Mouse (Mus musculus): ENCODE results near the gene Wdr77. TPM values are rescaled to one million over a fixed set of nuclear protein-coding genes. Genes with fewer than 3 reads are reported as not detected.
"Not testable (repeated sequence)": the region's sequence is repeated elsewhere in the genome, so short reads cannot be mapped to it uniquely, and the experiment has no call there.

The Wdr77 gene
- polyA plus RNA-seq, 1 experiment from 2014 or later = 65.8 TPM

DNA sequence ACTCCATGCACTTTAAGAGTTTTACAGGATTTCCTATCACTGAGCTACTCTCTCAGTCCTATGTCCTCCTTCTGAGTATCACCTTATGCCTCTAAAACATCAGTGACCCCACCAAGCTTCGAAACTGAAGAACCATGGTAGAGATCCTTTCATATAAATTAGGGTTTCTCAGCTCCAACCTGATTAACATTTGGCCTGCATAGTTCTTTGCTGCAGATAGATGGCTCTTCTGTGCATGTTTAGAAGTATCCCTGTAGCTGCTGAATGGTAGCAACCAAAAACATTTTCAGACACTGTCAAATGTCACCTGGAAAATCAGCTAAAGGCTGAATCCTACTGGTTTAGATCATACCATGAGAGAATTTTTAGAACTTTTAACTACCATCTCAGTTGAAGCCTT, 1.9 kb upstream of the Wdr77 start:
- WGBS (ENCODE audit: insufficient replicate concordance) = 88% methylated on average over 1 of the region's 1 CpGs
- Histone ChIP-seq H3K4me3 (replicated peaks) (peak overlapping the region; percentile 96), H3K9me3 (replicated peaks) (no peaks in the 10 kb centered on the region), H3K27ac (no peak overlapping the region; the same call in 1 of the 2 replicates), H3K9ac (peak overlapping the region; percentile 95; the same call in 1 of the 2 replicates), H3K4me2 (peak overlapping the region; percentile 88), H3K27me3 (no peaks in the 10 kb centered on the region), H3K36me3 (peaks cover 54% of the 10 kb centered on the region), H3K4me1 (replicated peaks) (peaks cover 45% of the 10 kb centered on the region)
- DNase-seq (no peak), ATAC-seq (ENCODE audit: low read depth) (no peak)

- ATAC-seq (ENCODE audit: low read depth) (no peak), DNase-seq (no peak)
- H3K36me3 ChIP-seq = peaks cover 54% of the 10 kb centered on the region
These were observed 965 bp upstream of the Wdr77 start for GRCm38 (mm10) chr3:105958204-105958603.

DNA sequence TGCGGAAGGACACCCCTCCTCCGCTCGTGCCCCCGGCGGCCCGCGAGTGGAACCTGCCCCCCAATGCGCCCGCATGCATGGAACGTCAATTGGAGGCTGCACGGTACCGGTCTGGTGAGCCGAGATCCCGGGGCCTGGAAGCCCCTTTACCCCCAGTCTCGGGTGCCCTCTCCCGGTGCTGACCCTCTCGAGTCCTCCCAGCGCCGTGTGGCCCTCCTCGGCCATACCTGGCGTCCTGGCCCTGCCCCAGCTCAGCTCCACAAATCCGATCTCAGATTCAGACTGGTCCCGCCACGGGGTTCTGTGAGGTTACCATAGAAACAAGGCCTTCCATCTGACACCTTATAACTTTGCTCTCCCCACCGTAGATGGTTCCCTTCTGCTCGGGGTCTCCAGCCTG, 416 bp downstream of the Wdr77 start:
- Histone ChIP-seq H3K27me3 (no peaks in the 10 kb centered on the region), H3K9ac (peak overlapping the region; percentile 95), H3K9me3 (replicated peaks) (no peaks in the 10 kb centered on the region), H3K27ac (peak overlapping the region; percentile 75), H3K4me3 (replicated peaks) (peak overlapping the region; percentile 96), H3K36me3 (peaks cover 59% of the 10 kb centered on the region), H3K4me2 (peak overlapping the region; percentile 95), H3K4me1 (replicated peaks) (peaks cover 48% of the 10 kb centered on the region)
- ATAC-seq (ENCODE audit: low read depth) (peak; percentile 50), DNase-seq (no peak)
- WGBS (ENCODE audit: insufficient replicate concordance) = under 1% methylated on average over 26 of the region's 26 CpGs

More at GRCm38 (mm10) chr3:105958204-105958603, 965 bp upstream of the Wdr77 start:
- 38% methylated on average over 5 of the region's 5 CpGs for WGBS (ENCODE audit: insufficient replicate concordance)
- peak overlapping the region; percentile 96 for H3K4me3 ChIP-seq (replicated peaks)
- no peaks in the 10 kb centered on the region for H3K27me3 ChIP-seq
- peaks cover 48% of the 10 kb centered on the region for H3K4me1 ChIP-seq (replicated peaks)
- peak overlapping the region; percentile 92 for H3K27ac ChIP-seq
- H3K9ac ChIP-seq = peak overlapping the region; percentile 95
- H3K4me2 ChIP-seq = peak overlapping the region; percentile 88
- H3K9me3 ChIP-seq (replicated peaks) = no peaks in the 10 kb centered on the region

DNA sequence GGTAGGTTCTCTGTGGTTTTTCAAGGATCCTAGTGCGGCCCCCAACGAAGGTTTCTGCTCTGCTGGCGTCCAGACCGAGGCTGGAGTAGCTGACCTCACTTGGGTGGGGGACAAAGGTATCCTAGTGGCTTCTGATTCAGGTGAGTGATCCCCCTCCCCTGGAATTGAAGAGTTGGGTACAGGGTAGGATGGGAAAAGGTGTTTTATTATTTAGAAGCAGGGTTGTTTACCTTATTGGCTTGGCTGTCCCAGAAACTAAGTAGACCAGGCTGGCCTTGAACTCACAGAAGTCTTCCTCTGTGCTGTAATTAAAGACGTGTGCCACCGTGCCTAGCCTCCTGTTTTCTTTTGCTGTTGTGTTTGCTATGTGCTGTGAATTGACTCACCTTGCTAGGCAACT, 830 bp downstream of the Wdr77 start, which contains the start of gene Atp5f1:
Gene Atp5f1 (minus strand): TSS at position 101 of the 400 bp plus-strand sequence.
- H3K4me1 ChIP-seq (replicated peaks) = peaks cover 48% of the 10 kb centered on the region
- WGBS (ENCODE audit: insufficient replicate concordance) = 1% methylated on average over 6 of the region's 6 CpGs

GRCm38 (mm10) chr3:105960700-105961099, 1.5 kb downstream of the Wdr77 start:
- ATAC-seq (ENCODE audit: low read depth) (no peak), DNase-seq (peak; percentile 4)
- peaks cover 63% of the 10 kb centered on the region for H3K36me3 ChIP-seq
- no peaks in the 10 kb centered on the region for H3K27me3 ChIP-seq
- peak overlapping the region; percentile 95 for H3K4me2 ChIP-seq
- 88% methylated on average over 2 of the region's 2 CpGs for WGBS (ENCODE audit: insufficient replicate concordance)
- no peak overlapping the region for H3K27ac ChIP-seq
- peaks cover 48% of the 10 kb centered on the region for H3K4me1 ChIP-seq (replicated peaks)
- H3K9me3 ChIP-seq (replicated peaks) = no peaks in the 10 kb centered on the region
- peak overlapping the region; percentile 96 for H3K4me3 ChIP-seq (replicated peaks)
- H3K9ac ChIP-seq = 0 out of 2 replicates have a peak overlapping the region, but pooled peaks have one; percentile 95

More for the DNA sequence above, 830 bp downstream of the Wdr77 start, which contains the start of gene Atp5f1:
- H3K27me3 ChIP-seq = no peaks in the 10 kb centered on the region
- H3K36me3 ChIP-seq = peaks cover 59% of the 10 kb centered on the region
- peak within 1 kb of the TSS; percentile 95 for H3K4me2 ChIP-seq
- H3K9me3 ChIP-seq (replicated peaks) = no peaks in the 10 kb centered on the region
- peak within 1 kb of the TSS; percentile 96 for H3K4me3 ChIP-seq (replicated peaks)
- ATAC-seq (ENCODE audit: low read depth) (no peak), DNase-seq (no peak)
- peak within 1 kb of the TSS; percentile 92 for H3K27ac ChIP-seq
- H3K9ac ChIP-seq = peak within 1 kb of the TSS; percentile 95

- 61% methylated on average over 5 of the region's 5 CpGs for WGBS (ENCODE audit: insufficient replicate concordance)
- no peaks in the 10 kb centered on the region for H3K9me3 ChIP-seq (replicated peaks)
These were observed 12.8 kb downstream of the Wdr77 start for GRCm38 (mm10) chr3:105971831-105972446.

GRCm38 (mm10) chr3:105973411-105973810, 14.2 kb downstream of the Wdr77 start, which contains the start of gene Ovgp1:
TSS of gene Ovgp1 (plus strand) at chr3:105973711.
- H3K27ac ChIP-seq = no peak within 1 kb of the TSS
- H3K9me3 ChIP-seq (replicated peaks) = no peaks in the 10 kb centered on the region
- no peaks in the 10 kb centered on the region for H3K4me1 ChIP-seq (replicated peaks)
- H3K36me3 ChIP-seq = peaks cover 20% of the 10 kb centered on the region
- no peak within 1 kb of the TSS for H3K4me3 ChIP-seq (replicated peaks)
- no peak within 1 kb of the TSS for H3K4me2 ChIP-seq
- WGBS (ENCODE audit: insufficient replicate concordance) = 69% methylated on average over 3 of the region's 3 CpGs
- ATAC-seq (ENCODE audit: low read depth) (no peak), DNase-seq (no peak)
- H3K27me3 ChIP-seq = no peaks in the 10 kb centered on the region
- no peak within 1 kb of the TSS for H3K9ac ChIP-seq

More at GRCm38 (mm10) chr3:105971831-105972446, 12.8 kb downstream of the Wdr77 start:
- no peak overlapping the region for H3K9ac ChIP-seq
- no peak overlapping the region for H3K4me3 ChIP-seq (replicated peaks)
- no peaks in the 10 kb centered on the region for H3K4me1 ChIP-seq (replicated peaks)
- no peaks in the 10 kb centered on the region for H3K27me3 ChIP-seq
- no peak overlapping the region for H3K27ac ChIP-seq
- ATAC-seq (ENCODE audit: low read depth) = no peak
- no peak for DNase-seq
- peaks cover 34% of the 10 kb centered on the region for H3K36me3 ChIP-seq
- no peak overlapping the region for H3K4me2 ChIP-seq

DNA sequence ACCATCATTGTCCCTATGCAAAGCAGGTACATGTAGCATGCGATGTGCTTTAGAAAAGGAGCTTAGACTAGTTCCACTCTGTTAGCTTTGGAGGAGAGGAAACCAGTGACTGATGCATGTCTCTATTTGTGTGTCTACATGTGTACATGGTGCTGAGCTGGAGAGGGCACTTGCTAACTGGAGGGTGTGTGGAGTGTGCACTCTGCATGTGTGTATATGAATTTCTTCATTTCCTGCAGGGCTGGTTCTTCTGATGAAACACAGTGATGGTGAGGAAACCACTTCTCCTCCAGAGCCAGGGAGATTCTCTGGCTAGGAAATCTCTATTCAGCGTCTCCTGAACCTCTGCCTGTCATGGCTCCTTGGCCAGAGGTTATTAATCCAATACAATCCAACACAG, 15.0 kb downstream of the Wdr77 start:
- ATAC-seq (ENCODE audit: low read depth) (no peak), DNase-seq (no peak)
- Histone ChIP-seq H3K36me3 (peaks cover 12% of the 10 kb centered on the region), H3K4me3 (replicated peaks) (no peak overlapping the region), H3K4me1 (replicated peaks) (no peaks in the 10 kb centered on the region), H3K9ac (no peak overlapping the region), H3K27ac (no peak overlapping the region), H3K9me3 (replicated peaks) (no peaks in the 10 kb centered on the region), H3K4me2 (no peak overlapping the region), H3K27me3 (no peaks in the 10 kb centered on the region)
- WGBS (ENCODE audit: insufficient replicate concordance) = 64% methylated on average over 2 of the region's 2 CpGs

DNA sequence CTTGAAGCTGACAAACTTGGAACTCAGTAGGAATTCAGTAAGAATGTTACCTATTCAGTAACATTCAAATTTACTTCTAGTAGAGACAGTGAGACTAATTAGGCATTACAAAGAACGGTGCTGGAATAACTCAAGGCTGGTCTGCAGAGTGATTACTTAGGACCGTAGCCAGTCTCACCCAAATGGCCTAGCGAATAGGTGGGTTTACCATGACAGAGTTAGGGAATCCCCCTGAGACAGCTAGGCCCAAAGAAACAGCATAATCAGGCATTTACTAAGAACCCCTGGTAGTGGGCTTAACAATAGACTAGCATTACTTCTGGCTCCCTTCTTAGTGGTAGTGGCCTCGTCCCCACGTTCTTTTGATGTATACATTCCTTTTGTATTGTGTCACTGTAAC, 30.4 kb downstream of the Wdr77 start:
- not testable (repeated sequence) for H3K4me3 ChIP-seq (replicated peaks); H3K9ac ChIP-seq; H3K9me3 ChIP-seq (replicated peaks); DNase-seq; H3K27ac ChIP-seq; H3K36me3 ChIP-seq; H3K4me1 ChIP-seq (replicated peaks); H3K27me3 ChIP-seq; ATAC-seq (ENCODE audit: low read depth); H3K4me2 ChIP-seq
- 67% methylated on average over 5 of the region's 5 CpGs for WGBS (ENCODE audit: insufficient replicate concordance)

DNA sequence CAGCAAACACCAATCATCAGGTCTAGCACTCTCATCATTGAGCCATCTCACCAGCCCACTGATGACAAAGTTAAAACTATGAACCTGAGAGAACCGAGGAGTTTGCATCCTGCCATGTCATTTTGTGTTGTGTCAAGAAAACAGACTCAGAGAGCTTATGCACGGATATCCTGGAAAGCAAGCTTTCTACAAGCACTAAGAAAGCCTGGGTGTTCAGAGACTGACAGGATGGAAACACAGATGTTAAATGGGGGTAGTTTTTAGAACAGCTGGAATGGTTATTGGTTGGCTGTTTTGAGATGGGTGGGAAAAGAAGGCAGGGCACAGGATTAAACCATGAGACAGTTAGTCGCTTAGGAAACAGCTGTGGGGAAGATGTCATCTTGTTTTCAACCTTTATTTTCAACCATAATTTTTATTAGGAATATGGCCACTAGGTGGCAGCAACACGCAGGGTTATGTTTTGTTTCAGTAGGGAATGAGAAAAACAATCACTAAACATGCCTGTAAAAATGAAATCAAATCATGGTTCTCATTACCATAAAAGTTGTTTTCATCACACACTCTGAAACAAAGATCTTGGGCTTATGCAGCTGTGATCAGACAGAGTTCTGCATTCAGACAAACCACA, 32.6 kb downstream of the Wdr77 start:
- Histone ChIP-seq H3K9me3 (replicated peaks) (no peaks in the 10 kb centered on the region), H3K4me2 (no peak overlapping the region), H3K27me3 (no peaks in the 10 kb centered on the region), H3K9ac (no peak overlapping the region), H3K4me1 (replicated peaks) (no peaks in the 10 kb centered on the region), H3K27ac (no peak overlapping the region), H3K36me3 (no peaks in the 10 kb centered on the region), H3K4me3 (replicated peaks) (no peak overlapping the region)
- ATAC-seq (ENCODE audit: low read depth) (no peak), DNase-seq (no peak)
- WGBS (ENCODE audit: insufficient replicate concordance) = 14% methylated on average over 4 of the region's 4 CpGs

DNA sequence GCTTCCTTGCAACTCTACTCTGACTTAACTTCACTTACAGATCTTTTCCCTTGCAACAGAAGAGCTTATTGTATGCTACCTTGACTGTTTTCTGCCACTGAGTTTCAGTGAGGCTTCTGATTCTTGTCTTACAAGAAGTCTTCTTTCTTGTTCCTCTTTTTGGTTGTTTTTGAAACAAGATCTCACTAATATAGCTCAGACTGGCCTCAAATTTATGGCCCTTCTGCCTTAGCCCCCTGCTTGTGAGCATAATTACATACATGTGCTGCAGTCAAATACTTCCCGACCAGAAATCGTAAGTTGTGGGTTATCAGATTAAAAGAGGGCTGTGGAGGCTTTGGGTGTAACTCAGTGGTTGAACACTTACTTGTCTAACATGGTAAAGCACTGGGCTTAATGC, 35.6 kb downstream of the Wdr77 start:
- no peak overlapping the region for H3K4me3 ChIP-seq (replicated peaks)
- no peak overlapping the region for H3K27ac ChIP-seq
- ATAC-seq (ENCODE audit: low read depth) (no peak), DNase-seq (no peak)
- H3K9ac ChIP-seq = no peak overlapping the region
- no peaks in the 10 kb centered on the region for H3K36me3 ChIP-seq
- no peak overlapping the region for H3K4me2 ChIP-seq
- 26% methylated on average over 2 of the region's 2 CpGs for WGBS (ENCODE audit: insufficient replicate concordance)
- H3K27me3 ChIP-seq = no peaks in the 10 kb centered on the region
- H3K9me3 ChIP-seq (replicated peaks) = no peaks in the 10 kb centered on the region
- no peaks in the 10 kb centered on the region for H3K4me1 ChIP-seq (replicated peaks)

All from liver, embryonic 13.5 days (tissue).